Mouse (Mus musculus): Measurements from ENCODE around the gene Bhmt2. TPM values are rescaled to one million over a fixed set of nuclear protein-coding genes. Genes with fewer than 3 reads are reported as not detected.

Bhmt2 gene
- total RNA-seq, 2 experiments from 2014 or later, result not detected

GRCm38 (mm10) chr13:93648387-93649130, 25.5 kb downstream of the Bhmt2 start:
- ATAC-seq (ENCODE audit: poor library complexity, severe bottlenecking), result no peak

GRCm38 (mm10) chr13:93639636-93640035, 34.5 kb downstream of the Bhmt2 start:
- ATAC-seq (ENCODE audit: poor library complexity, severe bottlenecking), result no peak

- ATAC-seq (ENCODE audit: poor library complexity, severe bottlenecking), result no peak
Observed at GRCm38 (mm10) chr13:93637282-93638245, 36.5 kb downstream of the Bhmt2 start, which contains the start of gene Bhmt. Gene Bhmt, minus strand, starts transcription at chr13:93637961.

GRCm38 (mm10) chr13:93636561-93636960, 37.5 kb downstream of the Bhmt2 start:
- no peak for ATAC-seq (ENCODE audit: poor library complexity, severe bottlenecking)

- ATAC-seq (ENCODE audit: poor library complexity, severe bottlenecking), result no peak
Observed at GRCm38 (mm10) chr13:93632927-93633326, 41.2 kb downstream of the Bhmt2 start.

- no peak for ATAC-seq (ENCODE audit: poor library complexity, severe bottlenecking)
Observed at GRCm38 (mm10) chr13:93630941-93631705, 43.0 kb downstream of the Bhmt2 start.

- no peak for ATAC-seq (ENCODE audit: poor library complexity, severe bottlenecking)
Observed at GRCm38 (mm10) chr13:93628861-93629260, 45.2 kb downstream of the Bhmt2 start.

- no peak for ATAC-seq (ENCODE audit: poor library complexity, severe bottlenecking)
Observed at GRCm38 (mm10) chr13:93614361-93614948, 59.6 kb downstream of the Bhmt2 start.

- no peak for ATAC-seq (ENCODE audit: poor library complexity, severe bottlenecking)
Observed at GRCm38 (mm10) chr13:93613771-93614170, 60.3 kb downstream of the Bhmt2 start.

- ATAC-seq (ENCODE audit: poor library complexity, severe bottlenecking), result peak; percentile 69
Observed at GRCm38 (mm10) chr13:93612660-93613607, 61.2 kb downstream of the Bhmt2 start.

GRCm38 (mm10) chr13:93608476-93608875, 65.6 kb downstream of the Bhmt2 start:
- ATAC-seq (ENCODE audit: poor library complexity, severe bottlenecking), result no peak

GRCm38 (mm10) chr13:93607701-93608100, 66.4 kb downstream of the Bhmt2 start:
- ATAC-seq (ENCODE audit: poor library complexity, severe bottlenecking), result no peak

GRCm38 (mm10) chr13:93606868-93607578, 67.1 kb downstream of the Bhmt2 start:
- no peak for ATAC-seq (ENCODE audit: poor library complexity, severe bottlenecking)

Other genes with a start within 250 kb of the Bhmt2 start
- 4.3 and 7.4 TPM in 2 replicates for gene Jmy, start 174.5 kb downstream of the Bhmt2 start, total RNA-seq (2015)
- 3.2 and 4.6 TPM in 2 replicates for gene Jmy, start 174.5 kb downstream of the Bhmt2 start, total RNA-seq (2017)
- gene Bhmt, start 36.3 kb downstream of the Bhmt2 start, total RNA-seq (2015), result not detected in 2 replicates
- not detected in 2 replicates for gene Bhmt, start 36.3 kb downstream of the Bhmt2 start, total RNA-seq (2017)
- not detected in 2 replicates for gene Dmgdh, start 131 bp upstream of the Bhmt2 start, total RNA-seq (2015)
- not detected in 2 replicates for gene Dmgdh, start 131 bp upstream of the Bhmt2 start, total RNA-seq (2017)
- 94.6 and 95.0 TPM in 2 replicates for gene Arsb, start 97.3 kb upstream of the Bhmt2 start, total RNA-seq (2015)
- 21.8 and 28.0 TPM in 2 replicates for gene Arsb, start 97.3 kb upstream of the Bhmt2 start, total RNA-seq (2017)